Mouse (Mus musculus) C2C12 (cell line): Measurements from ENCODE around the gene Ptprn2. TPM values are rescaled to one million over a fixed set of nuclear protein-coding genes. Genes with fewer than 3 reads are reported as not detected.

ENCODE experiments used
- H3K27me3 ChIP-seq: one replicate; pipeline ENCODE4 v1.6.1; 2011; ENCODE audit not compliant: control insufficient read depth, insufficient read depth, insufficient read length
- H3K36me3 ChIP-seq: one replicate; pipeline ENCODE4 v1.6.1; 2011; ENCODE audit not compliant: control insufficient read depth, insufficient read depth
- H3K4me3 ChIP-seq: one replicate; pipeline ENCODE4 v1.5.1; 2011; ENCODE audit warnings: mild to moderate bottlenecking, control low read depth; ENCODE audit not compliant: poor library complexity, insufficient read depth, severe bottlenecking
- H3K79me2 ChIP-seq: one replicate; pipeline ENCODE4 v1.6.1; 2011; ENCODE audit not compliant: control insufficient read depth, insufficient read depth
- H3K79me3 ChIP-seq: one replicate; pipeline ENCODE4 v1.6.1; 2011; ENCODE audit warnings: low read depth, control low read depth
- H3ac ChIP-seq: one replicate; pipeline ENCODE3; 2011; ENCODE audit warnings: low read depth; ENCODE audit not compliant: control insufficient read depth, insufficient read length
- CEBPB ChIP-seq: IDR thresholded peaks from one replicate; pipeline ENCODE4 v1.6.1; 2011; ENCODE audit warnings: low read depth, mild to moderate bottlenecking, control low read depth, moderate library complexity
- CTCF ChIP-seq: IDR thresholded peaks from one replicate; pipeline ENCODE4 v1.5.1; 2011; ENCODE audit not compliant: control insufficient read depth, insufficient read depth, insufficient read length
- FOSL1 ChIP-seq: IDR thresholded peaks from one replicate; pipeline ENCODE4 v1.8.0; 2011; ENCODE audit warnings: mild to moderate bottlenecking, low read length; ENCODE audit not compliant: poor library complexity, insufficient read depth, severe bottlenecking
- MAX ChIP-seq: IDR thresholded peaks from one replicate; pipeline ENCODE4 v1.6.1; 2011; ENCODE audit warnings: mild to moderate bottlenecking, control low read depth
- MYOD1 ChIP-seq: IDR thresholded peaks from one replicate; pipeline ENCODE4 v1.6.1; 2011; ENCODE audit warnings: low read depth; ENCODE audit not compliant: control insufficient read depth, insufficient read length
- MYOG ChIP-seq: IDR thresholded peaks from one replicate; pipeline ENCODE4 v1.6.1; 2011; ENCODE audit not compliant: control insufficient read depth, insufficient read length; ENCODE audit errors: extremely low read depth
- USF1 ChIP-seq: IDR thresholded peaks from one replicate; pipeline ENCODE4 v1.6.1; 2011; ENCODE audit warnings: low read depth, mild to moderate bottlenecking, control low read depth, moderate library complexity
- polyA plus RNA-seq: library from polyadenylated mRNA; unstranded; fragments of >200 nt; fragmentation: generic; extraction: Trizol; gene quantifications from one replicate; pipeline ENCODE4 v1.2.1, GENCODE M21; 2012; ENCODE audit warnings: missing spikeins

Gene Ptprn2
- polyA plus RNA-seq, 1 experiment: 0.41 TPM

DNA sequence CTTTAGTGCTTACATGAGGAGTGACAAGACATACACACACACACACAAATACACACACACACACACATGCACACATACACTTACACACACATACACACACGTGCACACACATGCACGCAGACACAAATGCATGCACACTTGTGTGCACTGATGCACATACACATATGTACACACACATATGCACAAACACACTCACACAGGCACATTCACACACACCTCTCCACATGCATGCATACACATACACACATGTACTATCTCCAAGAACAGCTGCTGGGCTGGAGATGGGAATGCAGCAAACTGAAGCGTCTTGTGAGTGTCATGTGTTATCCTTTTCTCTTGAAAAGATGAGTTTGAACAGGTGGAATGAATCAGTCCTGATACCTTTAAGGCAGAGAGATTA is 115.9 kb downstream of the Ptprn2 start:
- Histone ChIP-seq H3K79me2 (no peaks in the 10 kb centered on the region), H3K4me3 (no peak overlapping the region), H3ac (no peak overlapping the region), H3K79me3 (no peaks in the 10 kb centered on the region), H3K36me3 (no peaks in the 10 kb centered on the region), H3K27me3 (no peaks in the 10 kb centered on the region)
- TF ChIP-seq MAX (no peak), CTCF (no peak), USF1 (no peak), CEBPB (no peak)

DNA sequence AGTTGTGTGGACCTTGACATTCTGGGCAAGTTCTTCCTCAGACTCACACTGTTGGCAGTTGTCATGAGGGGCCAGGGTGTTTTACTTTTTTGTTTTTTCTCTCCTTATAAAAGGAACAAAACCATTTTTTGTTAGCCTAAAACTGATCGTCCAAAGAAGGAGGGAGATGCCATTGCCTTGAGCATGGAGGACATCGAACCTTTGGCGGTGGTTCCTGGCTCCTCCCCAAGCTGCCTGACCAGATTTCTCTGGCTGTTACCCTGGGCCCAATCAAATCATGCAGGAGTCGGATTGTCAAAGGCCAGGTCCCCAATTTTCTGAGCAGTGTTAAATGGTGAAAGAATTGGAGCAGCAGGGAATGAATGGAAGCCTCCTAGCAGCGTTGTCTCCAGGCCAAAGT is 116.4 kb downstream of the Ptprn2 start:
- Histone ChIP-seq H3K79me2 (no peaks in the 10 kb centered on the region), H3K27me3 (no peaks in the 10 kb centered on the region), H3K4me3 (no peak overlapping the region), H3K79me3 (no peaks in the 10 kb centered on the region), H3ac (no peak overlapping the region), H3K36me3 (no peaks in the 10 kb centered on the region)
- TF ChIP-seq FOSL1 (no peak), MAX (no peak), CTCF (no peak), MYOG (no peak), MYOD1 (no peak), CEBPB (no peak), USF1 (no peak)

DNA sequence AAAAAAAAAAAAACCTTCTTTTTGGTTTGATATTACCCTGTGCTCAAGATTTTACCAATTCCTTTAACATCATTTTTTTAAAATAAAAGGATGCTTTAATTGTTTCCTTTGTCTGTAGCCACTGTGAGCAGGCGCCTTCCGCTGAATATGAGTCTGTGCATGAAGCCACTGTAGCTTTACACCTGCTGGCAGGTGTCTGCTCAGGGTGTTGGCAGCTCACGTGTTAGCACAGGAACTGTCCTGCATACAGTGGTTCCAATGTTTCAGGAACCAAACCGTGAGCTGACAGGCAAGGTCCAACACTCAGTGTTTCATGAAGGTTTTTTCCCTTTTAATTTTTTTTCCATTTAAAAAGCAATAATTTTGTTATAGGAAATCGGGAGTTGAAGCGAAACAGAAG is 123.1 kb downstream of the Ptprn2 start:
- no peaks in the 10 kb centered on the region for H3K27me3 ChIP-seq
- no peak for TF ChIP-seq MYOG
- TF ChIP-seq MAX: no peak
- no peak for TF ChIP-seq CTCF
- TF ChIP-seq USF1: no peak
- no peak for TF ChIP-seq MYOD1
- no peaks in the 10 kb centered on the region for H3K79me2 ChIP-seq
- no peaks in the 10 kb centered on the region for H3K36me3 ChIP-seq
- no peak overlapping the region for H3K4me3 ChIP-seq
- no peak overlapping the region for H3ac ChIP-seq
- H3K79me3 ChIP-seq: no peaks in the 10 kb centered on the region

DNA sequence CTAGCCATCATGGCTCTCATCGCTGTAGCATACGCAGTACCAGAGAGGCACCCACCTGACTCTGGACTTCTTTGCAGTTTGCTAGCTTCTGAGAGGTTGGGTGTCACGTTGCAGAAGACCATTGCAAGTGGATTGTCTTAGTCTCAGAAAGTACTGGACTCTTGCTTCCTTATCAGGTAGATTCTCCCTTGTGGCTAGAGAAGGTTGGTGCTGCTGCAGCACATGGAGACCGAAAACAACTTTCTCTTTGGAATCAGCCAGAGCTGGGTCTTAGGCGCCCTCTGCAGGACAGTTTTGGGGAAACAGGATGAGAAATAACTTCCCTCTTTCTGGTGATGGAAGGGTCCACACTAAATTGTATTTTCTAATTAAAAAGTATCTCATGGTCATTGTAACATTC is 134.3 kb downstream of the Ptprn2 start:
- Histone ChIP-seq H3K4me3 (no peak overlapping the region), H3ac (no peak overlapping the region), H3K27me3 (peaks cover 5% of the 10 kb centered on the region), H3K36me3 (no peaks in the 10 kb centered on the region), H3K79me2 (no peaks in the 10 kb centered on the region), H3K79me3 (no peaks in the 10 kb centered on the region)
- TF ChIP-seq MAX: no peak
- no peak for TF ChIP-seq MYOD1
- no peak for TF ChIP-seq CTCF
- no peak for TF ChIP-seq USF1
- TF ChIP-seq CEBPB: no peak
- no peak for TF ChIP-seq FOSL1
- TF ChIP-seq MYOG: no peak

DNA sequence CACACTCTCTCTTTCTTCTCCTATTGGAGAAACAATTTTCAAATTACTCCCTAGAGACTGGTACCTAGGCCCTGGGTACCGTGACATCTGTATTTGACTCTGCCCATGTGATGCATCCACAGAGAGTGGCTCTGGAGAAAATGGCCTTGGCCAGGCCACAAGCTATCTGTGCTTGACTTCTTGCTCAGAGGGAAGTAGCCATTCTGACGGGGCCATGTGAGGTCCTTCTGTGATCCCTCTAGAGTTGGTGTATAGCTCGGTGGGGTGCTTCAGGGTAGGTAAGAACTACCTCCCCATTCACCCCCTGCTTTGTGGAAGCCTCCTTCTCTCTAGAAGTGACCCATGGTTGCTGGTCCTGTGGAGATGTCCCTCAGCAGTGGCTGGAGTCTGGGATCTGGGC is 134.8 kb downstream of the Ptprn2 start:
- H3K79me3 ChIP-seq: no peaks in the 10 kb centered on the region
- no peak overlapping the region for H3K4me3 ChIP-seq
- TF ChIP-seq MYOG (no peak), CEBPB (no peak)
- H3K27me3 ChIP-seq: peaks cover 5% of the 10 kb centered on the region
- H3K79me2 ChIP-seq: no peaks in the 10 kb centered on the region
- no peaks in the 10 kb centered on the region for H3K36me3 ChIP-seq
- no peak overlapping the region for H3ac ChIP-seq

DNA sequence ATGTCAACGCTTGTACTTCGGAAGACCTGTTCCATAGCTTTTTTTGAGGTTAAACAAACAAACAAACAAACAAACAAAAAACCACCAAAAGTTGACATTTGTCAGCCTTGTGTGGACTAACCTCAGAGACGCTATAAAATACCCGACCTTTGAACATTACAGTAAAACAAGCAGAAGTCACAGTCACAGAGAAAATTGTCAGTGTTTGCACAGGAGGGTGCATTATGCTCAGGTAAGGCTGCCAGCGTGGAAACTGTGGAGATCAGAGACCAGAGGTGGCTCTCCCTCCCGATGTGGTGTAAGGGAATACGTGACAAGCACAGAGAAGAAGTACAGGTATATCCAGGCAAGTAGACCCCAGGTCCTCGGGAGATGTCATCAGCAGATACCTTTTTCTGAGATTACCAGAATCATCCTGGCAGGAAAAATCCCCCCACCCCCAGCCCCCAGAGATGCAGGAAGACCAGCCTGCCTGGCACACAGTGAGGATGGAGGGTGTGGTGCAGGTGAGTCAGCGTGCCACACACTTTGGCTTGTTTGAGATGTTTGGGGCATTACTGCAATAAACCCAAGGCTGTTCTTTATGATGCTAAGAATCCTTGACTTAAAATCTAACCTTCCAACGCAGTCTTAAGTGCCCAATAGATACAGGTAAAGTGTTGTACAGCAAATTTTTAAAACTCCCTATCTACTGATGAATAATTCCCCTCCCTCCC is 136.0 kb downstream of the Ptprn2 start:
- TF ChIP-seq MYOD1 (no peak), MYOG (no peak), USF1 (no peak), MAX (no peak), CTCF (no peak), CEBPB (no peak), FOSL1 (no peak)
- H3K79me3 ChIP-seq: no peaks in the 10 kb centered on the region
- no peaks in the 10 kb centered on the region for H3K79me2 ChIP-seq
- H3ac ChIP-seq: no peak overlapping the region
- no peaks in the 10 kb centered on the region for H3K36me3 ChIP-seq
- no peak overlapping the region for H3K4me3 ChIP-seq
- H3K27me3 ChIP-seq: peaks cover 5% of the 10 kb centered on the region
